Mouse (Mus musculus) kidney, adult 8-10 months (tissue): ENCODE data around the gene Slc29a1.

Experiments
- DNase-seq, 2 experiments: peaks; one replicate each; pipeline ENCODE4 v3.0.0; 2022

The Slc29a1 gene

GRCm38 (mm10) chr17:45567162-45567601 is 32.2 kb downstream of the Slc29a1 start:
- no peak for DNase-seq

DNA sequence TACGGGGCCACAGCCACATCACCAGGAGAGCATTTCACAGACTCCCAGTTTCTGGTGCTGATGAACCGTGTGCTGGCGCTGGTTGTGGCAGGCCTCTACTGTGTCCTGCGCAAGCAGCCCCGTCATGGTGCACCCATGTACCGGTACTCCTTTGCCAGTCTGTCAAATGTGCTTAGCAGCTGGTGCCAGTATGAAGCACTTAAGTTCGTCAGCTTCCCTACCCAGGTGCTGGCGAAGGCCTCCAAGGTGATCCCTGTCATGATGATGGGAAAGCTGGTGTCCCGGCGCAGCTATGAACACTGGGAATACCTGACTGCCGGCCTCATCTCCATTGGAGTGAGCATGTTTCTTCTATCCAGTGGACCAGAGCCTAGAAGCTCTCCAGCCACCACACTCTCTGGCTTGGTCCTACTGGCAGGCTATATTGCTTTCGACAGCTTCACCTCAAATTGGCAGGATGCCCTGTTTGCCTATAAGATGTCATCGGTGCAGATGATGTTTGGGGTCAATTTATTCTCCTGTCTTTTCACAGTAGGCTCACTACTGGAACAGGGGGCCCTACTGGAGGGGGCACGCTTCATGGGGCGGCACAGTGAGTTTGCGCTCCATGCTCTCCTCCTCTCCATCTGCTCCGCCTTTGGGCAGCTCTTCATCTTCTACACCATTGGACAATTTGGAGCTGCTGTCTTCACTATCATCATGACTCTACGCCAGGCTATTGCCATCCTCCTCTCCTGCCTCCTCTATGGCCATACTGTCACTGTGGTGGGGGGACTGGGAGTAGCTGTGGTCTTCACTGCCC is 32.8 kb downstream of the Slc29a1 start:
- no peak for DNase-seq

- no peak for DNase-seq
These were observed 33.4 kb downstream of the Slc29a1 start for GRCm38 (mm10) chr17:45566031-45566359.

DNA sequence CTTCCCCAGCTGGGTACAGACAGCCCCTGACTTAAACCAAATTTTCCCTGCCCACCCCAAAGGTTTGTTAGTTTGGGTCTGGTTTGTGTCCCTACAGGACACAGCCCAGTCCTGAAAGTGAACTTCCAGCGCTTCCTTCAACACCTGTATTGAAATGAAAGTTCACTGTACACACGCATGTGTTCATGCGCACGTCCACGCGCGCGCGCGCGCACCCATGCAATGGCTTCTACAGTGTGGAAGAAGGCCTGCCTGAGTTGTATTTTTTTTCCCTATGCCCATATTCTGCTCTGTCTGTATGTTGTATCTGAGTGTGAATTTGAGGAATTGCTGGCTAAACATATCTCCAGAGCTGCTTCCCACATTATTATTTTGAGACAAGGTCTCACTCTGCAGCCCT is 34.3 kb downstream of the Slc29a1 start:
- no peak for DNase-seq

GRCm38 (mm10) chr17:45564531-45565084 is 34.8 kb downstream of the Slc29a1 start:
- no peak for DNase-seq

DNA sequence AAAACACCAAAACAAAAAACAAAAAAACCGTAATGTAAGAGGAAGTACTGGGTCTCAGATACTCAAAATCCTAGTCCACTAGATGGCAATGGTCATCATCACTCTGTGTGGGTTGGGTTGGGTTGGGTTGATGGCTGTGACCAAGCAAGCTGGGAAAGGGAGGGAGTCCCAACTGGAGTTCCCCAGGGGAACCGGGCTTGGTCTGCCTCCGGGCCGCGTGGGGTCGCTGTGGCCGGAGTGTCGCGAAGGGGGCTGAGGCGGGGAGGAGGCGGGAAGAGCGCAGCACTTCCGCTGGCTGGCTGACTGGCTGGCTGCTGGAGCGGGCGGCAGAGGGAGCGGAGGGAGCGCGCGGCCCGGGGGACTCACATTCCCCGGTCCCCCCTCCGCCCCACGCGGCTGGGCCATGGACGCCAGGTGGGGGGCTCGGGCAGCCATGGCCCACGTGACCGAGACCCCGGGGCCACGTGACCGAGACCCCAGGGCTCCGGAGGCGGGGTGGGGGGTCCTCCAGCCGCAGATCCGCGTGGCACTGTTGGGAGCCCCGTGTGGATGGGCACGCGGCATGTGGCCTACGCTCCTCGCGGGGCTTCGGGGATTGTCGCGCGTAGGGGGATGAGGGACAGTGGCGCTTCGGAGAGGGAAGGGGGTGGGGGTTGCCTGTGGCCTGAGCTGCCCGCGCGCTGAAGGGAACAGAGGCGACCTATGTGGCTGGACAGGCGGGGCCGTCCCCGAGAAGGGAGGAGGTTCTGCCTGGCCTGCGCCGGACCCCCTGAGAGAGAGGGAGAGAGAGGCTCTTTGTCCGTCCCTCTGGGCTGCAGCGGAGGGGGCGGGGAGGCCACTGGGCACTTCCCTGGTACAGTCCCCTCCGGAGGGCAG is 35.5 kb downstream of the Slc29a1 start, which contains the start of gene Slc35b2:
Gene Slc35b2 (plus strand): TSS at position 220 of the 876 bp plus-strand sequence.
- DNase-seq: peak; percentile 91 to 92

- no peak for DNase-seq
These were observed 36.2 kb downstream of the Slc29a1 start for GRCm38 (mm10) chr17:45563216-45563615.

DNA sequence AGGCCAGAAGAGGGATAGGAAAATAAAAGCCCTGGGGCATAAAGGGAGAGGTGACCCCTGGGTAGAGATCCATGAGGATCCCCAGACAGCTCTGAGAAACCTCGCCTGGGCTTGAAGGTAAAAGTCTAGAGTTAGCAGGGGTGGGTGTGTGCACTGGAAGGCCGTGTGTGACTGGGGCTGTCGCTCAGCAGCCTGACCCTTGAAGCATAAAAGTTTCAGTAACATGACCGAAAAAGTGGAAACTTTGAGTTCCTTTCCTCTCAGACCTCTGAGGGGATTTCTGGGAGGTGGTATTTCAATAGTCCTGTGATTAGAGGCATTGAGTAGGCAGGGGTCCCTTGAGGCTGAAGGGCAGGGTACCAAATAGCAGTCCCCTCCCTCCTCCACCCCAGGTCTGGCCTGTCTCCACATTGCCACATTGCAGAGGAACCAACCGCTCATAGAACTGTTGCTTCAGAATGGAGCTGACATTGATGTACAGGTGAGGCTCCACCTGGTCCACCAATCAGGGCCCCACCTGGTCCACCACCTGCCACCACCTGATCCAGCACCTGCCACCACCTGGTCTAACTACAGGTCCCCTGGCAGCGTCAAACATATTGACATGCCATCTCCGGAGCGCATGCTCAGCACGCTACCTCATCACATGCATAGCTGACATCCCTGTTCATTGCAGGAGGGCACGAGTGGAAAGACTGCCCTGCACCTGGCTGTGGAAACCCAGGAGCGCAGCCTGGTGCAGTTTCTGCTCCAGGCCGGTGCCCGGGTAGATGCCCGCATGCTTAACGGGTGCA is 39.5 kb downstream of the Slc29a1 start:
- DNase-seq: no peak

DNA sequence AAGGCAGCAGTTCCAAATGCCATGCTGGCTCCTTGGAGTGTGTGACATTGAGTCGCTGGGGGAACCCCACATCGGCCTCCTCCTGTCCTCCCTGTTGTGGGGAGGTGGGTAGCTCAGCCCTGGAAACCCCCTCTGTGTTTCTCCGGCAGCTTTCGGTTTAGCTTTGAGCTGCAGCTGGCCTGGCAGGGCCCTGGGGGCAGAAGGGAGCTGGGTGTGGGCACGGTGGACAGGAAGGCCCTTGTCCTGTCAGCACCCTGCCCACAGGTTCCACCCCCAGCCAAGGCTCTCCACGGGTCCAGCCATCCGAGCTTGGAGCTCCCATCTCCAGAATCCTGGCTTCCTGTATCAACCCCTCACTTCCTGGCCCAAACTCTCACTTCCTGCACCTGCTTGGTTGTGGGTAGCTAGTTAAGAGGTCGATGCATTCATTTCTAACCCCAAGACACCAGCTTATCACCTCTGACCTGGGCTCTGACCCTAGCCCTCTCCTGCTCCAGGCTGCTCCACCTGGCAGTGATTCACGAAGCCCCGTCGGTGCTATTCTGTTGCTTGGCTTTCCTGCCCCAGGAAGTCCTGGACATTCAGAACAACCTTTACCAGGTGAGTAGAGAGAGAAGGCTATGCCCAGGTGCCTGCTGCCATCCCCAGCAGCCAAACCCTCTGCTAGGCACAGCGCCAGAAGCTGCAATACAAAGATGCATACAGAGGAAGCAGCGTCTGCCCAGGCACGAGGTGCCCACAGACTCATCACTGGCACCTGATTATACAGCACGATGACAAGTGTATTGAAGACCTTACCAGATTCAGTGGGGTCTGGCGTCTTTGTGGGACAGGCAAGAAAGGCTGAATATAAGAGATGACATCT is 41.2 kb downstream of the Slc29a1 start:
- DNase-seq: no peak

DNA sequence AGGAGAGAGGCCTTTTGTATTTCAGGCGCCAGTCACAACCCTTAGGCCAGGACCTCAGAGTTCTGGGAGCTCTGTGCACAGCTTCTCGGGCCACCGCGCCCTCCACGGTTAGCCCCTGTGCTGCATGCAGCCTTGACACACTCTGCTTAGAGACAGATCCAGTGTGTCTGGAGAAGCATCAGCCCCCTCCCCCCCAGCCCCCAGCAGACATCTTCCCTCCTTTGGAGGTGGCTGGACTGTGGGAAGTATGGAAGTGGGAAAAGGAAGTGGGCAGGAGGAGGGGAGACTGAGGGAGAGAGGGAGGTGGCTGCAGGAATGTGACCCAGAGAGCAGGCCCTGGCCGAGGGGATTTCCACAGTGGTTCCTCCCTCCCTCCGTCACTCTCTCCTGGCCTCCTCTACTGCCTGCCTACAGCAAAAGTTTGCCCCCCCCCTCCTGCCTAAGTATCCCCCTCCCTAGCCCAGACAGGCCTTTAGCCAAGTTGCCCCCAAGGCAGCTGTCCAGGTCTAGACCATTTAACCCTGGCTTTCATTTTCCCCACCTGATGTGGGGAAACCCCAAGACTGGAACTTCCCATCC is 42.1 kb downstream of the Slc29a1 start:
- no peak for DNase-seq

DNA sequence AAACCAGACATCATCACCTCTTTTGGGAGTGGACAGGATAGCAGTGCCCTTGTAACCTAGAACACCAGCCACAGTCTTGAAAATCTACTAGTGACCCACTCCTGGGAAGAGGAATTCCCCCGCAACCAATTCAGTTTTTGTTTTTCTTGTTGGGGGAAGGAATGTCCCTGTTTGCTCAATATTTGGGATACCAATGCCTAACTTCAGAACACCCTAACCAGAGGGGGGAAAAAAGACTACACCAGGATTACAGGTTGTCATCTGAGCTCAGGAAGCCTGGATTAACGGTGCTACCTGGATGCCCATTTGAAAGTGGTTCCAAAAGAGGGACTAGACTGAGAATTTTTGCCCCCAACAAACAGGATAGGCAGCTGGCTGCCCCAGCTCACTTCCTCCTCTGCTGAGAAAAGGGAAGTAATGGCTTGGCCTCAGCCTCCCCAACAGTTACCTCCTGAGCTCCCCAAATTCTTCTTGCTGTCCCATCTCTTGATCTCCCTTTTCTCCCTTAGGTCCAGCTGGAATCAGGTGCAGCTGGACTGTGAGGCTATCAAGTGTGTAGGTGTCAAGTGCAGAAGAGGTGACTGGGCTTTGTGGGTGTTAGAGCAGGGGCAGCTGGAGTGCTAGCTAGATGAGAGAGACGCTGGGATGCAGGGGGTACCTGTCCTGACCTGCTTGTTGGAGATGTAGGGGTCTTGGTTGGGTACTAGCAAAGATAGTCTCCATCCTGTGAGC is 42.7 kb downstream of the Slc29a1 start:
- DNase-seq: no peak

DNA sequence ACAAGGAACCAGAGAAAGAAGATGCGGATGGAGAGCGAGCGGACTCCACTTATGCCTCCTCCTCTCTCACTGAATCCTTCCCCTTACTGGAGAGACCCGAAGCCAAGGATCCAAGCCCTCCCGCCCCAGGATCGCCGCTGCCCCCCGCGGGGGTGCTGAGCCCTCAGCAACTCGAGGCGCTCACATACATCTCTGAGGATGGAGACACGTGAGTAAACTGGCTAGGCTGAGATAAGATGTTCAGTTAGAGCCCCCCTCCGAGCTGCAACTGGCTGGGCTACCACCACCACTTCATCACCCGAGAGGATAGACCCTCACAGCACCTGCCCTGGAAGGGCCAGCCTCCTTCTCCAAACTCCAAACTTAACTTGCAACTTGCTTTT is 43.3 kb downstream of the Slc29a1 start:
- no peak for DNase-seq

DNA sequence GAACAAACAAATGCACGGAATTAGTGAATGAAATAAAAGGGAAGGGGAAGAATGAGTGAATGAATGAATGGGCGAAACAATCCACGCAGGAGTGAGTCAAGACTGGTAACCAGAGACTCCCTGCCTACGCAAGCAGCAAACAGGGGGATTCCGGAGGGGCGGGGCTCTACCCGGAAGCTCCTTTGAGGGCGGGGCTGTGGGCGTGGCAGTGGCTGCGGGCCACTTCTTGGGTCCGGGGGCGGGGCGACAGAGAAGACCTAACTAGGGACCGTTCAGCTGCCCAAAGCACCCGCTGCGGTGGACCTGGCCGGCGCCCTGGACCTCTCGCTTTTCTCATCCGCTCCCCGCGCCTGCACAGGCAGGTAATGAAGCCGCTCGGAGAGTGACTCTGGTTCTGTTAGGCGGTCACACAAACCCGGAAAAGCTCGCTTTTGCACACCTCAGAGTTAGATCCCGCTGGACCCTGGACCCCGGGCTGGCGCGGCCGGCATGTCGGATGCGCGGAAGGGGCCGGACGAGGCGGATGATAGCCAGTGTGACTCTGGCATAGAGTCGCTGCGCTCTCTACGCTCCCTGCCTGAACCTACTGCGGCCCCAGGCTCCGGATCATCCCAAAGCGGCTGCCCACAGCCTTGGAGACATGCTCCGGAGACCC is 43.8 kb downstream of the Slc29a1 start, which contains the start of gene Nfkbie:
Gene Nfkbie (plus strand): TSS at position 252 of the 655 bp plus-strand sequence.
- peak; percentile 93 to 98 for DNase-seq

DNA sequence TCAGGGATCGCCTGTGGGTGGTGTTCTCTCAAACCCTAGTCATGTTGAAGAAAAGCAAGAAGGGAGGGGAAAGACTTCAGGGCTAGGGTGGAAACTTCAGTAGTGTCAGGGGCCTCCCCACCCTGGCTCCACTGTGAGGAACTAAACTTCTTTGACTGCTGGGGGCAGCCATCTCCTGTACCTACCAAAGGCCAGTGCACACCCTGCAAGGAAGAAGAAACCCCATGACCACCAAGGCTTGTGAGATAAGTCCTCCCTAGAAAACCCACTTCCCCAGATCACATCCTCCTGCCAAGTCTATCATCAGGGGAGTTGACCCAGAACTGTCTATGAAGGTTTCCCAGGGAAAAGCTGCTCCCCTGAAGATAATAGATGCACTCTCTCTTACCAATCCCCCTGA is 45.0 kb downstream of the Slc29a1 start:
- no peak for DNase-seq

DNA sequence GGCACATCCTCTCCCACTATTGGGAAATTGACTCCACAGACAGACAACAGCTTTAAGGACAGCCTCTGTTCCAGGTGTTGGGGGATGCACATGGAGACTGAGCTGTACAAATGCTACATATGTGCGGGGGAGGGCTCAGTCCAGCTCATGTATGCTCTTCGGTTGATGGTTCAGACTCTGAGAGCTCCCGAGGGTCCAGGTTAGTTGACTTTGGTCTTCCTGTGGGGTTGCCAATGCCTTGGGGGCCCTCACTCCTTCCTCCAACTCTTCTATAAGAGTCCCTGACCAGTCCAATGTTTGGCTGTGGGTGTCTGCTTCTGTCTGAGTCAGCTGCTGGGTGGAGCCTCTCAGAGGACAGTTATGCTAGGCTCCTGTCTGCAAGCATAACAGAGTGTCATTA is 46.3 kb downstream of the Slc29a1 start:
- DNase-seq: no peak

GRCm38 (mm10) chr17:45551816-45552451 is 47.5 kb downstream of the Slc29a1 start:
- DNase-seq: peak; percentile 75 to 87

GRCm38 (mm10) chr17:45551249-45551796 is 48.1 kb downstream of the Slc29a1 start:
- no peak for DNase-seq

- no peak for DNase-seq
These were observed 49.2 kb downstream of the Slc29a1 start for GRCm38 (mm10) chr17:45550253-45550652.

DNA sequence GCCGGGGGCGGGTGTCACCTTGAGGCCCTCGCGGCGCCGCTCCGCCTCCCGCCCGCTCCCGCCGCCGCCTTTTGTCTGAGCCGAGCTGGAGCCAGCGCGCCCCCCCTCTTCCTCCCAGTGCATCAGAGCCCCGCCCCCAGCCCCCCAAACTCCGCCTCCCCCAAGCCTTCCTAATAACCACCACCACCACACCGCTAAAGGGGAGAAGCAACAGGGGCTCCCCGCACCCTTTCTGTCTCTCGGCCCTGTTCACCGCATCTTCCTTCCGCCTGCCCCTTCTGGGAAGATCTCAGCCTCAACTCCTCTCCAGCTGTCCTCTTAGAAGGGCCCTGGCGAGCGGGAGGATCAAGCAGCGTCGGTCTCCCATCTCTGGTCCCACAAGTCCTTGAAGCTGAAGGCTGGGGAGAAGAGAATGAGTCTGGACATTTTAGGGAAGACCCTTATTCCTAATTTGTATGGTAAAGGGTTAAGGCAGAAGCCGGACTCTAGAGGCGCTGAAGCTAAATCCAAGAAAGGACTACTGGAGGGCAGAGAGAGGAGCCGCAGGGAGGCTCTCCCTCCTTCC is 49.7 kb downstream of the Slc29a1 start, which contains the start of gene Tmem151b:
Gene Tmem151b (minus strand): TSS at position 61 of the 565 bp plus-strand sequence.
- DNase-seq: no peak
